ENCODE assay signal across 9 mouse cellular contexts in genomic region chr13:93237677-93238398, GRCm38 (mm10). TPM values are rescaled to one million over a fixed set of nuclear protein-coding genes. Genes with fewer than 3 reads are reported as not detected.
DNase-seq lines count a peak whose midpoint lies in the region; ATAC-seq and TF ChIP-seq lines count a peak whose summit lies in the region.
"Had no signal": no experiment of that assay in that cellular context is flagged by ENCODE, and none has a peak within 500 bp of the region (broad histone marks: within the 10 kb centered on the region; RNA-seq: fewer than 3 reads in every experiment).

No protein-coding gene starts in this region.

- H3K4me1 ChIP-seq in hindbrain, embryonic 16.5 days (ENCODE audit: control insufficient read depth, insufficient read depth, low read depth, low read length): no peaks in the 10 kb centered on the region
- H3K4me1 ChIP-seq in hindbrain, embryonic 11.5 days (replicated peaks; ENCODE audit: control insufficient read depth, insufficient read depth, low read length): no peaks in the 10 kb centered on the region
- H3K4me1 ChIP-seq in small intestine, adult 2 months (ENCODE audit: control insufficient read depth, insufficient read depth, insufficient read length, low read length): peaks cover 16% of the 10 kb centered on the region

- H3K27me3 ChIP-seq in hindbrain, embryonic 16.5 days (replicated peaks; ENCODE audit: control insufficient read depth, insufficient read depth, low read length): no peaks in the 10 kb centered on the region
- H3K27me3 ChIP-seq in hindbrain, embryonic 11.5 days (ENCODE audit: control insufficient read depth, insufficient read depth, low read length): no peaks in the 10 kb centered on the region
- H3K27me3 ChIP-seq in small intestine, adult 2 months (ENCODE audit: control insufficient read depth, insufficient read depth, low read length): no peaks in the 10 kb centered on the region

- no peak overlapping the region for H3K4me2 ChIP-seq in hindbrain, embryonic 16.5 days (ENCODE audit: low read length)
- H3K4me2 ChIP-seq in hindbrain, embryonic 11.5 days (replicated peaks; ENCODE audit: low read depth, low read length): no peak overlapping the region

- H3K27ac ChIP-seq in hindbrain, embryonic 16.5 days (ENCODE audit: low read depth, low read length): no peak overlapping the region
- no peak overlapping the region for H3K27ac ChIP-seq in hindbrain, embryonic 11.5 days (ENCODE audit: low read depth, low read length)
- peak overlapping the region; percentile 86 for H3K27ac ChIP-seq in small intestine, adult 2 months (ENCODE audit: insufficient read depth, low read depth, low read length)

- ATAC-seq in hindbrain, embryonic 16.5 days: peak; percentile 69; the same call in 1 of the 2 replicates
- no peak for ATAC-seq in hindbrain, embryonic 11.5 days (ENCODE audit: low FRiP score)

- WGBS in hindbrain, embryonic 16.5 days: 62% methylated on average over 9 of the region's 9 CpGs
- WGBS in hindbrain, embryonic 11.5 days: 83% methylated on average over 9 of the region's 9 CpGs
- 33% methylated on average over 9 of the region's 9 CpGs for WGBS in small intestine, adult 2 months

- TF ChIP-seq CTCF in small intestine, adult 2 months (IDR thresholded peaks at IDR 0.05; ENCODE audit: extremely low read depth, insufficient read length, insufficient replicate concordance, low read depth, low read length): no peak

- TF ChIP-seq POLR2A in small intestine, adult 2 months (IDR thresholded peaks at IDR 0.05; ENCODE audit: low read depth, low read length): no peak

- no peak overlapping the region for H3K9ac ChIP-seq in hindbrain, embryonic 16.5 days (ENCODE audit: low read depth, low read length)
- no peak overlapping the region for H3K9ac ChIP-seq in hindbrain, embryonic 11.5 days (ENCODE audit: low read depth, low read length)

- no peaks in the 10 kb centered on the region for H3K9me3 ChIP-seq in hindbrain, embryonic 16.5 days (ENCODE audit: control insufficient read depth, low read length)
- H3K9me3 ChIP-seq in hindbrain, embryonic 11.5 days (ENCODE audit: control insufficient read depth, low read length): no peaks in the 10 kb centered on the region
- H3K9me3 ChIP-seq: G1E had no signal

- DNase-seq in hindbrain, embryonic 11.5 days (ENCODE audit: low spot score): no peak
- peak; percentile 37 for DNase-seq in fat pad, adult 2 months (ENCODE audit: extremely low read depth, low read depth, low spot score)
- DNase-seq in kidney, postnatal 14 days: peak; percentile 47
- DNase-seq in cerebellum, adult 11 months: no peak
- no peak for DNase-seq in frontal cortex, postnatal 36 days (ENCODE audit: low spot score in 2 of 2)
- no peak for DNase-seq in urinary bladder, adult 2 months (ENCODE audit: low spot score)

- no peak overlapping the region for H3K4me3 ChIP-seq in hindbrain, embryonic 16.5 days (ENCODE audit: low read length)
- no peak overlapping the region for H3K4me3 ChIP-seq in hindbrain, embryonic 11.5 days (ENCODE audit: low read depth, low read length)
- H3K4me3 ChIP-seq in small intestine, adult 2 months (ENCODE audit: low read depth, low read length): no peak overlapping the region

- no peaks in the 10 kb centered on the region for H3K36me3 ChIP-seq in hindbrain, embryonic 16.5 days (ENCODE audit: control insufficient read depth, insufficient read depth, low read length)
- no peaks in the 10 kb centered on the region for H3K36me3 ChIP-seq in hindbrain, embryonic 11.5 days (ENCODE audit: control insufficient read depth, insufficient read depth, low read length)
- no peaks in the 10 kb centered on the region for H3K36me3 ChIP-seq in small intestine, adult 2 months (ENCODE audit: control insufficient read depth, insufficient read depth, low read length)
- H3K36me3 ChIP-seq: G1E had no signal

RNA-seq across cellular contexts. Expression of gene Tent2, which starts 45.7 kb away (rescaled TPM):
- 30.6 and 35.5 TPM in 2 replicates for polyA plus RNA-seq in hindbrain, embryonic 16.5 days (2015; fragmentation: Nextera tagmentation; extraction: Ambion mirVana)
- polyA plus RNA-seq in hindbrain, embryonic 11.5 days (2014; fragmentation: Nextera tagmentation; extraction: Ambion mirVana): 80.3 and 81.0 TPM in 2 replicates
- 4.3 and 9.6 TPM in 2 replicates for polyA plus RNA-seq in small intestine, adult 2 months (2012; rRNA removed)
- polyA plus RNA-seq in urinary bladder, adult 2 months (2012; rRNA removed): 32.3 and 39.4 TPM in 2 replicates

Comparison
In these comparisons a context has a peak if more than half of its experiments do, and no peak if none do; other contexts are left out.
1. DNase-seq: peak in fat pad, adult 2 months (single experiment) and kidney, postnatal 14 days (single experiment); none in hindbrain, embryonic 11.5 days (single experiment), cerebellum, adult 11 months (single experiment), frontal cortex, postnatal 36 days (0 of 2) and urinary bladder, adult 2 months (single experiment).